Mouse (Mus musculus) liver, postnatal 0 days (tissue): ENCODE measurements around the gene Dab2. TPM values are rescaled to one million over a fixed set of nuclear protein-coding genes. Genes with fewer than 3 reads are reported as not detected.

Experiments used
- ATAC-seq: fragments of 200-750 bp; cut with Nextera tagmentation; 2 replicates; pipeline ENCODE4 v1.8.0; 2017; ENCODE audit warnings: mild to moderate bottlenecking, moderate library complexity
- DNase-seq: peaks from one replicate; pipeline ENCODE4 v3.0.0-alpha.2; 2016
- H3K27ac ChIP-seq: fragments of 300-500 bp; sonication (generic); 2 replicates; pipeline ENCODE4 v1.5.1; 2014; ENCODE audit warnings: antibody characterized with exemption, moderate library complexity, mild to moderate bottlenecking, low read depth
- H3K27me3 ChIP-seq: fragments of 300-500 bp; sonication (generic); 2 replicates; pipeline ENCODE4 v1.6.1; 2014; ENCODE audit warnings: low read length, control low read depth, mixed read lengths; ENCODE audit not compliant: insufficient read depth
- H3K36me3 ChIP-seq: fragments of 300-500 bp; sonication (generic); replicated peaks from 2 replicates; pipeline ENCODE4 v1.6.1; 2014; ENCODE audit warnings: mild to moderate bottlenecking, control low read depth, low read length, moderate library complexity, mixed read lengths; ENCODE audit not compliant: insufficient read depth
- H3K4me1 ChIP-seq: fragments of 300-500 bp; sonication (generic); 2 replicates; pipeline ENCODE4 v1.6.1; 2014; ENCODE audit warnings: antibody characterized with exemption, mild to moderate bottlenecking, control low read depth; ENCODE audit not compliant: insufficient read depth
- H3K4me2 ChIP-seq: fragments of 300-500 bp; sonication (generic); 2 replicates; pipeline ENCODE4 v1.6.1; 2014; ENCODE audit warnings: low read depth, mild to moderate bottlenecking, low read length, moderate library complexity, mixed read lengths
- H3K4me3 ChIP-seq: fragments of 300-500 bp; sonication (generic); 2 replicates; pipeline ENCODE4 v1.5.1; 2014; ENCODE audit warnings: low read depth, low read length
- H3K9ac ChIP-seq: fragments of 300-500 bp; sonication (generic); replicated peaks from 2 replicates; pipeline ENCODE4 v1.6.1; 2014; ENCODE audit warnings: mild to moderate bottlenecking, moderate library complexity
- H3K9me3 ChIP-seq: fragments of 300-500 bp; sonication (generic); 2 replicates; pipeline ENCODE4 v1.6.1; 2016; ENCODE audit warnings: mild to moderate bottlenecking, control low read depth, low read length, mixed read lengths
- CTCF ChIP-seq: sonication (generic); IDR thresholded peaks from 2 replicates; pipeline ENCODE4 v1.5.1; 2016; ENCODE audit warnings: antibody characterized with exemption, low read depth
- EP300 ChIP-seq: IDR thresholded peaks from 2 replicates; pipeline ENCODE4 v1.6.1; 2016; ENCODE audit warnings: antibody characterized with exemption, low read depth, mild to moderate bottlenecking
- WGBS: fragments of 180-500 bp; shearing (Covaris S2); extraction: QIAGEN DNeasy Blood & Tissue Kit; methylation state at CpG from one replicate; pipeline ENCODE4 v1.1.7; 2014; ENCODE audit not compliant: insufficient replicate concordance; 5-methylcytosine and 5-hydroxymethylcytosine counted together
- polyA plus RNA-seq: library from polyadenylated mRNA; unstranded; fragments of >200 nt; fragmentation: Nextera tagmentation; extraction: Ambion mirVana; gene quantifications from 2 replicates; pipeline ENCODE4 v1.2.1, GENCODE M21; 2015

Gene Dab2
- polyA plus RNA-seq, 1 experiment from 2014 or later, result 10.8 TPM

GRCm38 (mm10) chr15:6483561-6483960 lies 184.0 kb downstream of the Dab2 start:
- Histone ChIP-seq H3K4me3 (no peak overlapping the region), H3K4me1 (no peaks in the 10 kb centered on the region), H3K27ac (no peak overlapping the region), H3K9me3 (no peaks in the 10 kb centered on the region), H3K4me2 (no peak overlapping the region), H3K27me3 (no peaks in the 10 kb centered on the region), H3K36me3 (no peaks in the 10 kb centered on the region), H3K9ac (no peak overlapping the region)
- WGBS, result 60% methylated on average over 3 of the region's 3 CpGs
- no peak for TF ChIP-seq EP300
- TF ChIP-seq CTCF, result no peak
- ATAC-seq, result no peak
- no peak for DNase-seq

Other genes starting within 250 kb of the Dab2 start
- 0.95 and 1.9 TPM in 2 replicates for gene C9, start 145.5 kb downstream of the Dab2 start, polyA plus RNA-seq
- gene Fyb, start 223.1 kb downstream of the Dab2 start, polyA plus RNA-seq, result 28.0 and 29.7 TPM in 2 replicates